Mouse (Mus musculus) cerebellum, adult 2 months (tissue): Measurements from ENCODE around the gene Vapa.

Source experiments
- CTCF ChIP-seq: fragments of 200-500 bp; IDR thresholded peaks from 2 replicates; pipeline ENCODE4 v1.5.1; 2011; ENCODE audit warnings: low read depth, mild to moderate bottlenecking, control low read depth, low read length, moderate library complexity, borderline replicate concordance; ENCODE audit not compliant: insufficient read depth
- POLR2A ChIP-seq: fragments of 200-500 bp; IDR thresholded peaks from 2 replicates; pipeline ENCODE4 v1.6.1; 2011; ENCODE audit warnings: low read length, control low read depth, borderline replicate concordance; ENCODE audit not compliant: insufficient read depth

DNA sequence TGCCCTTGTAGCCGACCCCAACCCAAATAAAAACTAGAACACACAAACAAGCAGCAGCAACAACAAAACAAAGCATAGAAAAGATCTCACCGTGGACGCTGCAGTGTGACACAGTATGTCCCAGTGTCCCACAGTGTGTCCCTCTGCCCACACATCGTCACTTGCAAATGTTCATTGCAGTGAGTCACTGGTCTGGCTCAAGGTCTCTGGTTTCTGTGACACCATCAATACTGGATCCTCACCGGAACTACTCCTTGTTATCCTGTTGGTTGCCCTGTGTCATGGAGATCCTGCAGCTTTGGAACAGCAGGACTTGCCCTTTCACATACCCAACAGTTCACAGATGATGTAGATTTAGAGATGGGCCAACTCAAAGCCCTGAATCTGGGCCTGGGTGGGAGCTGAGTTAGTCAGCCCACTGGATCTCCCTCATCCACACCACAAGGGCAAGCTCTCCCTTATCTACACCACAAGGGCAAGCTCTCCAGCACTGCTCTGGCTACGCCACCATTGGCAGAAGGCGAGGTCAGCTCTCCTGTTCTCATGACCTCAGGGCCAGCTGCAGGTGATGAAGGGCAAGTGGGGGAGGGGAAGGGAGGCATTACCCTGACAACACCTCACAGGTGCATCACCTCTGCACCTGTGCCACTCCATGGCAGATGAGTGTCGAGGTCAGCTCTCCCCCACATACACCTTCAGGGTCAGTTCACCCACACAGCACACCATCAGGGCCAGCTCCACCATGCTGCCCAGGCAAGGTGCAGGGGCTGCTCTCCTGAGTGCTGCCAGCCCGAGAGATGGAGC is 35.2 kb upstream of the Vapa start:
- TF ChIP-seq CTCF (no peak), POLR2A (no peak)
